Mouse (Mus musculus) midbrain, embryonic 12.5 days (tissue): ENCODE results near the gene Gps2. TPM values are rescaled to one million over a fixed set of nuclear protein-coding genes. Genes with fewer than 3 reads are reported as not detected.
A peak's percentile ranks its signal among the peaks of the same experiment; 100 is the strongest.

Experiments
- ATAC-seq: fragments of 200-750 bp; cut with Nextera tagmentation; 2 replicates; pipeline ENCODE4 v1.8.0; 2017; ENCODE audit warnings: low read depth, moderate TSS enrichment, moderate library complexity; ENCODE audit not compliant: low FRiP score
- H3K27ac ChIP-seq: fragments of 300-500 bp; sonication (generic); replicated peaks from 2 replicates; pipeline ENCODE4 v1.5.1; 2016; ENCODE audit warnings: mild to moderate bottlenecking
- H3K27me3 ChIP-seq: fragments of 300-500 bp; sonication (generic); 2 replicates; pipeline ENCODE4 v1.6.1; 2016; ENCODE audit warnings: mild to moderate bottlenecking
- H3K36me3 ChIP-seq: fragments of 300-500 bp; sonication (generic); 2 replicates; pipeline ENCODE4 v1.6.1; 2016
- H3K4me1 ChIP-seq: fragments of 300-500 bp; sonication (generic); 2 replicates; pipeline ENCODE4 v1.6.1; 2016
- H3K4me2 ChIP-seq: fragments of 300-500 bp; sonication (generic); replicated peaks from 2 replicates; pipeline ENCODE4 v1.6.1; 2016; ENCODE audit warnings: mild to moderate bottlenecking, moderate library complexity
- H3K4me3 ChIP-seq: fragments of 300-500 bp; sonication (generic); 2 replicates; pipeline ENCODE4 v1.5.1; 2016; ENCODE audit warnings: mild to moderate bottlenecking
- H3K9ac ChIP-seq: fragments of 300-500 bp; sonication (generic); replicated peaks from 2 replicates; pipeline ENCODE4 v1.6.1; 2016; ENCODE audit warnings: mild to moderate bottlenecking, moderate library complexity
- H3K9me3 ChIP-seq: fragments of 300-500 bp; sonication (generic); 2 replicates; pipeline ENCODE4 v1.6.1; 2016; ENCODE audit warnings: mild to moderate bottlenecking
- WGBS: fragments of 180-500 bp; shearing (Covaris S2); methylation state at CpG from one replicate; pipeline ENCODE4 v1.1.7; 2016; 5-methylcytosine and 5-hydroxymethylcytosine counted together
- polyA plus RNA-seq: library from polyadenylated mRNA; unstranded; fragments of >200 nt; fragmentation: Nextera tagmentation; extraction: Ambion mirVana; gene quantifications from 2 replicates; pipeline ENCODE4 v1.2.1, GENCODE M21; 2016

The Gps2 gene
- polyA plus RNA-seq, 1 experiment from 2014 or later, result 97.6 TPM

GRCm38 (mm10) chr11:69878952-69879351 lies 34.7 kb upstream of the Gps2 start:
- ATAC-seq, result no peak
- 91% methylated on average over 6 of the region's 6 CpGs for WGBS
- no peak overlapping the region for H3K4me3 ChIP-seq
- H3K27me3 ChIP-seq, result peaks cover 35% of the 10 kb centered on the region
- H3K9ac ChIP-seq, result no peak overlapping the region
- no peaks in the 10 kb centered on the region for H3K9me3 ChIP-seq
- H3K4me1 ChIP-seq, result peaks cover 29% of the 10 kb centered on the region
- no peak overlapping the region for H3K27ac ChIP-seq
- no peaks in the 10 kb centered on the region for H3K36me3 ChIP-seq
- no peak overlapping the region; the same call in 1 of the 2 replicates for H3K4me2 ChIP-seq

- peaks cover 29% of the 10 kb centered on the region for H3K4me1 ChIP-seq
- WGBS, result 60% methylated on average over 15 of the region's 15 CpGs
Observed at GRCm38 (mm10) chr11:69879711-69880110, 34.0 kb upstream of the Gps2 start.

GRCm38 (mm10) chr11:69880506-69880852 lies 33.2 kb upstream of the Gps2 start:
- Histone ChIP-seq H3K9me3 (no peaks in the 10 kb centered on the region), H3K4me3 (peak overlapping the region; percentile 48), H3K4me2 (peak overlapping the region; percentile 71), H3K9ac (peak overlapping the region; percentile 37; the same call in 1 of the 2 replicates), H3K27ac (0 out of 2 replicates have a peak overlapping the region, but pooled peaks have one; percentile 10), H3K36me3 (no peaks in the 10 kb centered on the region), H3K27me3 (peaks cover 38% of the 10 kb centered on the region), H3K4me1 (peaks cover 29% of the 10 kb centered on the region)
- ATAC-seq, result peak; percentile 55
- under 1% methylated on average over 18 of the region's 18 CpGs for WGBS

More at GRCm38 (mm10) chr11:69879711-69880110, 34.0 kb upstream of the Gps2 start:
- Histone ChIP-seq H3K9ac (peak overlapping the region; percentile 37; the same call in 1 of the 2 replicates), H3K4me3 (peak overlapping the region; percentile 48; the same call in 1 of the 2 replicates), H3K4me2 (peak overlapping the region; percentile 71), H3K27me3 (peaks cover 35% of the 10 kb centered on the region), H3K36me3 (no peaks in the 10 kb centered on the region), H3K9me3 (no peaks in the 10 kb centered on the region), H3K27ac (no peak overlapping the region)
- ATAC-seq, result no peak

- H3K27me3 ChIP-seq, result peaks cover 39% of the 10 kb centered on the region
- H3K9me3 ChIP-seq, result no peaks in the 10 kb centered on the region
- no peaks in the 10 kb centered on the region for H3K36me3 ChIP-seq
- H3K4me2 ChIP-seq, result peak within 1 kb of the TSS; percentile 71
- H3K4me3 ChIP-seq, result peak within 1 kb of the TSS; percentile 48
- peak; percentile 75 for ATAC-seq
- peaks cover 29% of the 10 kb centered on the region for H3K4me1 ChIP-seq
- H3K27ac ChIP-seq, result 0 out of 2 replicates have a peak within 1 kb of the TSS, but pooled peaks have one; percentile 10
- H3K9ac ChIP-seq, result peak within 1 kb of the TSS; percentile 37
- under 1% methylated on average over 46 of the region's 46 CpGs for WGBS
Observed at GRCm38 (mm10) chr11:69880853-69881603, 32.7 kb upstream of the Gps2 start, which contains the start of gene Kctd11. Gene Kctd11, minus strand, starts transcription at chr11:69881406.

DNA sequence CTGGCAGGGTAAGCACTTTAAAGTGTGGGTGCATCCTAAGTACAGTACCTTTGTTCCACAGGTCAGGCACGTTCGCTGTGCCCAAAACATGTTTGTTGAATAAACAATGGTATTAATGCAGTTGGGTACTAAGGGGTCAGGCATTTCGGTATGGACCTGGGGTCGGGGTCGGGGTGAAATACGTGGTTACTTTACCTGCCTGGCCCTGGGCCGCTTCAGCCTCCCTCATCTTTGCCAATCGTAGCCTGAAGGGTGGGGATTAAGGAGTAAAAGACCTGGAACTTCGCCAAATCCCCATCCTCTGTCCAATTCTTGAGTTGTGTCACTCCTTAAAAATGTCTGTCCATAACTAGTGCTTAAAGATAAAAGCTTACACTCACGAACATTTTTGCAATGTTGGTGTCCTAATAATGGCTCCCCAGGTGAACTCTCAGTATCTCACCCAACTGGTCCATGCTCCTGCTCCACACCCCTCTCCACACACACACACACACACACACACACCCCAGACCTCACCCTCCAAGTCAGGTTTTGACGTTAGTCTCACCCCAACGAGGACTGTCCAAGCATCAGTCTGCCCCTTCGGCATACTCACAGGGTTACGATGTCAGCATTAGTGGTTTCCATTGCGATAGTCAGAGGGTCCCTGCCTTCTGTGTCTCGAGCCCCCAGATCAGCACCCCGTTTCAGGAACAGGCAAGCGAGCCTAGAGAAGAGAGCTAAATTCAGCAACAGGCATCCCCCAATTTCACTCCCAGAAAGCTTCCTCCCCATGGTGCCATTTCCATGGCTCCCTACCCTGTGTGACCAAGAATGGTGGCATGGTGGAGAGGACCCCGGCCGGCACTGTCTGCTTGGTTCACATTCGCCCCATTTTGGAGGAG lies 31.7 kb upstream of the Gps2 start:
- ATAC-seq, result no peak; the same call in 1 of the 2 replicates
- Histone ChIP-seq H3K4me1 (peaks cover 27% of the 10 kb centered on the region), H3K27ac (no peak overlapping the region), H3K36me3 (no peaks in the 10 kb centered on the region), H3K27me3 (peaks cover 39% of the 10 kb centered on the region), H3K9ac (no peak overlapping the region), H3K9me3 (no peaks in the 10 kb centered on the region), H3K4me3 (peak overlapping the region; percentile 48), H3K4me2 (peak overlapping the region; percentile 71)
- WGBS, result 60% methylated on average over 21 of the region's 21 CpGs

GRCm38 (mm10) chr11:69883066-69883465 lies 30.6 kb upstream of the Gps2 start:
- H3K36me3 ChIP-seq, result no peaks in the 10 kb centered on the region
- H3K4me1 ChIP-seq, result peaks cover 24% of the 10 kb centered on the region
- no peak overlapping the region for H3K4me3 ChIP-seq
- no peak overlapping the region for H3K9ac ChIP-seq
- no peak overlapping the region for H3K27ac ChIP-seq
- WGBS, result 59% methylated on average over 4 of the region's 4 CpGs
- no peak for ATAC-seq
- no peak overlapping the region for H3K4me2 ChIP-seq
- H3K9me3 ChIP-seq, result no peaks in the 10 kb centered on the region
- H3K27me3 ChIP-seq, result peaks cover 34% of the 10 kb centered on the region

DNA sequence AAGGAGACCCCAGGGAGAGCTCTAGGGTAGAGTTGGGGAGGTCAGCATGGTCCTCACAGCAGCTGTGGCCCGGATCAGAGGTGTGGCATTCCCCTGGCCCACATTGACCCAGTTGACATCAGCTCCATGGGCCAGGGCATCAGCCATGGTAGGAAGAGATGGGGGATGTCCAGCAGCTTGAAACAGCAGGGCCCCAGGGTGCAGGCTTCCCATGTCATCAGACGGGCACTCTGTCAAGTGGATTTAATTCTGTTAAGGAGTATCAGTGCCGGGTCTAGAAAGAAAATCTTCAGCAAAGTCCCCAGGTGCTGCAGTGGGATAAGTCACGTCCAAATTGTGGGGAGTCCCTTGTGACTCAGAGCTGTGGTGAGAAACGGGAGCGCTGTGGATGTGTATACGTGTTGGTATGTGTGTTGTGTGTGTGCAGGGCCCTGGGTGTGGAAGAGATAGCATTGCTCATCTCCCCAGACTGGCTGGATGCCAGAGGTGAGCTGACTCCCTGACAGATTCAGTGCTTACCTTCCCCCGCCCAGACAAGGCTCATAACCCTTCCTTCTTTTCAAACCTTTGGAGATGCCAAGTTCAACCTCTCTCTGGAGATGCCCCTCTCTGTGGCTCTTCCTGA lies 30.0 kb upstream of the Gps2 start:
- H3K27ac ChIP-seq, result no peak overlapping the region
- peaks cover 34% of the 10 kb centered on the region for H3K27me3 ChIP-seq
- no peaks in the 10 kb centered on the region for H3K9me3 ChIP-seq
- no peak overlapping the region for H3K9ac ChIP-seq
- 91% methylated on average over 8 of the region's 8 CpGs for WGBS
- H3K36me3 ChIP-seq, result no peaks in the 10 kb centered on the region
- H3K4me2 ChIP-seq, result no peak overlapping the region
- no peak for ATAC-seq
- peaks cover 24% of the 10 kb centered on the region for H3K4me1 ChIP-seq
- no peak overlapping the region for H3K4me3 ChIP-seq

DNA sequence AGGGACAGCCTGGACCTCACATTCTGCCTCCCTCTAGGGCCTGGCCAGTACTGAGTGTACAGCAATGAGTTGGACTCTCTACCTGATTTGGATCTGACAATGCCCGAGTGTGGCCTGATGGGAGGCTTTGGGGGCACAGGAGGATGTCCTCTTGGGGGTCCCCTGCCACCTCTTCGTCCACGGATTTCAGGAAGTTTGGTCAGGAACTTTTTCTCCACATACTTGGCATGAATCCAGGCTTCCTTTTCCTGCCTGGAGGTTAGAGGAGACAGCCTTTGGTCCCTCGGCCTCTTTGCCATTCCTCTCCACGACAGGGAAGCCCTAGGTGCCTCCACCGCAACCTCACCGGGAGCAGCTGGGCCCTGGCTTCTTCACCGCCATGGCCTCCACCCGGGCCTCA lies 29.4 kb upstream of the Gps2 start:
- H3K4me2 ChIP-seq, result no peak overlapping the region
- H3K4me1 ChIP-seq, result peaks cover 24% of the 10 kb centered on the region
- no peak overlapping the region for H3K9ac ChIP-seq
- H3K4me3 ChIP-seq, result no peak overlapping the region
- ATAC-seq, result no peak
- 88% methylated on average over 9 of the region's 9 CpGs for whole genome bisulfite sequencing
- H3K27ac ChIP-seq, result no peak overlapping the region
- no peaks in the 10 kb centered on the region for H3K36me3 ChIP-seq
- H3K27me3 ChIP-seq, result peaks cover 32% of the 10 kb centered on the region
- H3K9me3 ChIP-seq, result no peaks in the 10 kb centered on the region

- H3K27me3 ChIP-seq, result peaks cover 27% of the 10 kb centered on the region
- H3K4me2 ChIP-seq, result no peak overlapping the region
- no peaks in the 10 kb centered on the region for H3K36me3 ChIP-seq
- no peak overlapping the region for H3K27ac ChIP-seq
- H3K4me3 ChIP-seq, result no peak overlapping the region
- 79% methylated on average over 8 of the region's 8 CpGs for WGBS
- no peak overlapping the region for H3K9ac ChIP-seq
- ATAC-seq, result no peak
- no peaks in the 10 kb centered on the region for H3K9me3 ChIP-seq
- H3K4me1 ChIP-seq, result peaks cover 22% of the 10 kb centered on the region
Observed at GRCm38 (mm10) chr11:69884663-69885062, 29.0 kb upstream of the Gps2 start.

DNA sequence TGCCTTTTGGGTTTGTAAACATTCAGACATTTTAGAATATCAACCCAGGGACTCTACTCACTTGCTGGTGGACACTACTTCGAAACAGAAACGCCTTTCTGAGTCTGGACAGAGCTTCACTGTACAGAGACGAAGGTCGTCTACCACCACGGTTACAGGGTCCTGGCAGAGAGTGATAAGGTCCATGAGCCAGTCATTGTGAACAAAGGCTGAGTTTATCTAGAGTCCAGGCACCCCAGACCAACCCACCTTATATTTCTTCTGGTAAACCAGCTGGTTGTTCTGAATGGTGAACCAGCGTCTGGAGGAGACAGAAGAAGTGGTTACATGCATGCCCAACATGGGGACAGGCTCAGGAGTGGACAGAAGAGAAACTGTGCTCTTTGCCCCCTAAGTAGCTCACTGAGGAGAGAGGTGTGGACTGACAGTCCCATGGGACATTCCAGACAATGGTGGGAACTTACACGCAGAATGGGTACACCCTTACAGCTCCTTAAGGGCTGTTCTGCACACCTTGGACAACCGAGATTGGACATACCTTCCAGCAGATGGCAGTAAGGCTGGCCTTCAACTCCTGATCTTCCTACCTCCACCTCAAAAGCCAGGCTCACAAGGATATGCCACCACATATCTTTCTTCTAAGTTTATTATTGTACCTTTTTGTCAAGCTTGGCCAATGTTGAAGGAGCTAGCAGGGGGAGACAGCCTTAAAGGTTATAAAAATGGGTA lies 26.6 kb upstream of the Gps2 start:
- H3K4me3 ChIP-seq, result no peak overlapping the region
- no peak overlapping the region for H3K9ac ChIP-seq
- H3K36me3 ChIP-seq, result no peaks in the 10 kb centered on the region
- no peak overlapping the region for H3K27ac ChIP-seq
- no peaks in the 10 kb centered on the region for H3K4me1 ChIP-seq
- no peaks in the 10 kb centered on the region for H3K9me3 ChIP-seq
- no peak for ATAC-seq
- 80% methylated on average over 8 of the region's 8 CpGs for WGBS
- no peak overlapping the region for H3K4me2 ChIP-seq
- H3K27me3 ChIP-seq, result peaks cover 10% of the 10 kb centered on the region

GRCm38 (mm10) chr11:69891482-69891881 lies 22.2 kb upstream of the Gps2 start:
- no peak for ATAC-seq
- Histone ChIP-seq H3K9me3 (no peaks in the 10 kb centered on the region), H3K27me3 (no peaks in the 10 kb centered on the region), H3K4me3 (no peak overlapping the region), H3K9ac (no peak overlapping the region), H3K27ac (no peak overlapping the region), H3K36me3 (no peaks in the 10 kb centered on the region), H3K4me2 (no peak overlapping the region), H3K4me1 (no peaks in the 10 kb centered on the region)
- 86% methylated on average over 4 of the region's 4 CpGs for WGBS
